Mouse (Mus musculus): ENCODE measurements around the gene Tenm2.

The Tenm2 gene

DNA sequence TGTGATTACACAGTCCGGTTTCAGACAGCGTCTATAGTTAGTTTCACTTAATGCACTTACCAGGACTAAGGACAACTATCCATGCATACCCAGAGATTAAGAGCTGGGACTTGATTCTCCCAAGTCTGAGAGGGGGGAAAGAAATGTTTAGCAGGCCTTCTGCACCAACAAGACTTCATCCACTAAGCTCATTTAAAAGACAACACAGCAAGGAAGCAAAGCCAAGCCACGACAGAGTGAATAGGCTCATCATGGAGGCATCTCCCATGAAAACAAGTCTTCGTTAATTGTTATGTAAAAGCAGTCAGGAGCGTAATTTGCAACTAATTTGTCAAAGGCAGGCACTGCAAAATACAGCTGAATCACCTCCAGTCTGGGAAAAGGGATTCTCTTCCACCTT, 682.5 kb downstream of the Tenm2 start:
- DNase-seq = no peak

DNA sequence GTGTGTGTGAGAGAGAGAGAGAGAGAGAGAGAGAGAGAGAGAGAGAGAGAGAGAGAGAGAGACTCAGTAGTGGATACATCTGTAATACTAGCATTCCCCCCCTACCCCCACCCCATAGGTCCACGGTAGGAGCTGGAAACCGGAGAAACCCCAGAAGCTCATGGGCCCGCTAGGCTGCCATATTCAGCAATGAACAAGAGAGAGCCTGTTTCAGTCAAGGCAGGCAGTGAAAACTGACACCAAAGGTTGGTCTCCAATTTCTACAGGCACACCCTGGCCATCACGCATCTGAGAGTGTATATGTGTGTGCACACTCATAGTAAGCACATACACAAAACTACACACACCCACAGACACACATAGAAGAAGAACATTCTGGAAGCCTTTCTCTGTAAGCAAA, 685.1 kb downstream of the Tenm2 start:
- no peak for DNase-seq

DNA sequence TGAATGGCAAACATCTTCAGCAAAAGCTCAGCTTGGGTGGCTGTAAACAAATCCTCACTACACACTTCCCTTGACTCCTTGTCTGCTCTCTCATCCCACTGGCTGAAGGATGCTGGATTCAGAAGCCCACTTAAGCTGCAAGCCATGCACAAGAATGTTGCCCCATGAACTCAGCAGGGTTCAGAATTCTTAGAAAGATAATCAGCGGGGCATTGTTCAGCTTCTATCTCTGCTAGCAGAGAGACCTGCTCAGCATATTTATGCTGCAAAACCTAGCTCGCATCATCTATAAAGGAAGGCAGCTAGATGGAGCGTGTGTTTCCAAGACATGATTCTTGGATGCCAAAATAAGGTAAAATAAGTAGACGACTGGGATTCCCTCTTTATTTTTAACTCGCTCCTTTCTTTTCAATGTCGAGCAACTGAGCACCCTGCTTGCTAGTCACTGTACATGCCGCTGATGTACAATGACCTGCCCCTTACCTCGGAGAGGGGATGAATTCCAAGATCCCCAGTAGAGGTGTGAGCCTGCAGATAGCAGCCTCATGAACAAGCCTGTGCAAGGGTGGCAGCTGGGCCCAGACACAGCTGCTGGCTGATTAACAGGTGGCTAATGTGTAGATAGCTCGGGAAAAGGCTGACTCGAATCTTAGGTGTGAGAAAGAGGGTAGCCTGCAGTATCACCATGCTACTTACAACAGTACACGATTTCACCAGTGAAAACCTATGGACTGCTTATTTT, 686.2 kb downstream of the Tenm2 start:
- no peak for DNase-seq

GRCm38 (mm10) chr11:36548139-36548538, 687.6 kb downstream of the Tenm2 start:
- DNase-seq = no peak

DNA sequence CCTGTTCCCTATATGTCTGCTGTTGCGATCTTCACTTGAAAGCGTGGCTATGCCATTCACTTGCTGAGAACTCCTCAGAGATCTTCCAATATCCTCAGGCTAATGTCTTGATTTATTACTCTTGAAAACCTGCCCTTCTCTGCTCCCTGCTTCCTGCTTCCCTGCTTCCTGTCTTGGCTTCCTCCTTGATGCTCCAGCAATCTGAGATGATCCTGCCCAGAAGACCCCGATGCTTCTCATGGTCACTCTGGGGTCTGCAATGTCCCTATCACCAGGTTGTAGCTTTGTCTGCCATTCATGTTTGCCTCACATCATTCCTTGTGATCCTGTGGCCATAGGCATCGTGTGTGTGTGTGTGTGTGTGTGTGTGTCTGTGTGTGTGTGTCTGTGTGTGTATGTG, 697.6 kb downstream of the Tenm2 start:
- DNase-seq = no peak

GRCm38 (mm10) chr11:36537573-36538133, 698.1 kb downstream of the Tenm2 start:
- no peak for DNase-seq

DNA sequence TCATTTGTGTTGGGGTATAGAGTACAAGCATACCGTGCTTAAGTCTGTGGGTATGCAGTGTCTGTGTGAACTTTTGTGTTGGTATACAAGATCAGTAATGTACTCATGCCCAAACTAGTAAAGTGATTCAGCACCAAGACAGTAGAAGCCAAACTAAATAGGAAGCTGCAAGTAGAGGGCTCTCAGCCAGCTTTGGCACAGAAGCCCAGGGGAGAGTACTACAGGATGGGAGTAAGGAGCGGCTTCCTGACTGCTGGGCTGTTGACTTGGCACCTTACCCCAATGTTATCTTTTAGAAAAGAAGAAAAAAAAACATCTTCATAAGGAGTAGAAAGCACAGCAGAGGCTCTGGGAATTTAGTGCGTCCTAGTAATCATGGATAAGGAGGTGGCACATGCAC, 700.2 kb downstream of the Tenm2 start:
- DNase-seq = no peak

GRCm38 (mm10) chr11:36531614-36532013, 704.1 kb downstream of the Tenm2 start:
- DNase-seq = no peak

GRCm38 (mm10) chr11:36527509-36527908, 708.3 kb downstream of the Tenm2 start:
- no peak for DNase-seq

GRCm38 (mm10) chr11:36526381-36526780, 709.4 kb downstream of the Tenm2 start:
- peak in 1 of 2 experiments; percentile 25 for DNase-seq

DNA sequence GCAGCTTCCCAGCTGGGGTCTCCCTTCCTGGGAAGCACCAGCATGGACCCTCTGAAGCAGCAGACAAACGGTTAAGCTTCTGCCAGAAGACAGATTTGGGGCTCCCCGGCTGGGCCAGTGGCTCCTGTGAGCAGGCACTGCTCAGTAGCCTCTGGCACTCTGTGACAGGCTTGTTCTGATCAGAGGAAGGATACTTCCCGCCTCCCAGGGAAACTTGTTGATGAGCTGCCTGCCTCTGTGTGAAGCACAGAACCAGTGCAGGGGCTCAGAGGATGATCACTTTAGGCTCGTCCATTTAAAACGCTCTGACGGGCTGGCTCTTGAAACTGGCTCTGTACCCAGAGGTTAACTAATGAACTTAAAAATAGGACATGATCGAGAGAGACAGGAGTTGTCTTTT, 723.3 kb downstream of the Tenm2 start:
- no peak for DNase-seq

GRCm38 (mm10) chr11:36508312-36508711, 727.5 kb downstream of the Tenm2 start:
- DNase-seq = no peak

GRCm38 (mm10) chr11:36494898-36495548, 740.7 kb downstream of the Tenm2 start:
- no peak for DNase-seq

DNA sequence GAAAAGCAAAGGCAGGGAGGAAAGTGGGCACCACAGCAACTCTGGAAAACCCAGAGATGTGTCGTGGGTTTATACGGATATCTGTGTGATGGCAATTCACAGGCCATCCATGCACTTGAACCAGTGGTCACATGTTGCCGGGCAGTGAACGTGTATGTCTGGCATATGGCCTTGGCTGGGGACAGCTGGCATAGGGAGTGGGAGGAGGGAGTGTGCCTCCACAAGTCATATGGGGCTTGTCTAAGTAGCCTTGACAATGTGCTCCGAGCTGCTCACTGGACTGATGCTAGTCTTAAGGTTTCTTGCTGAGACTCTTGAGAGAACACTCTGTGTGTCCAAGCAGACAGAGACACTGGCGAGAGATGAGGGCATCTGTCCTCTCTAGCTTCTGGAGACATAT, 743.5 kb downstream of the Tenm2 start:
- no peak for DNase-seq

DNA sequence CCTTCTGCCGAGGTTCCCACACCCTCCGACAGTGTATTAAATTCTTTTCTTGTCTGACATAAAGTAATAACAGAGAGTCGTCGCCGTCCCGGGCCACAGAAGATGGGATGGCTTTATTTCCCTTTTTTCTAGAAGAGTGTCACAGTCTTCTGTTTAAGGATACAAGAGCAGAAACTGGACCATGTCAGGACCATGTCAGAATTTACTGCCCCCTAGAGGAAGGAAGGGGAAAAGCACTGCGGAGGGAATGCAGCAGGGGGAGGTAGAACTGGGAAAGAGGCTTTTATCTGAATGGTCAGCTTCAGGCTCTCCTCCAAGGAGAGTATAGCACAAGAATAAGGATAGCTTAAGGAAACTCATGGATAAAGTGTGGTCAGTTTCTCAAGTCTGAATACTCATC, 745.7 kb downstream of the Tenm2 start:
- DNase-seq = no peak

DNA sequence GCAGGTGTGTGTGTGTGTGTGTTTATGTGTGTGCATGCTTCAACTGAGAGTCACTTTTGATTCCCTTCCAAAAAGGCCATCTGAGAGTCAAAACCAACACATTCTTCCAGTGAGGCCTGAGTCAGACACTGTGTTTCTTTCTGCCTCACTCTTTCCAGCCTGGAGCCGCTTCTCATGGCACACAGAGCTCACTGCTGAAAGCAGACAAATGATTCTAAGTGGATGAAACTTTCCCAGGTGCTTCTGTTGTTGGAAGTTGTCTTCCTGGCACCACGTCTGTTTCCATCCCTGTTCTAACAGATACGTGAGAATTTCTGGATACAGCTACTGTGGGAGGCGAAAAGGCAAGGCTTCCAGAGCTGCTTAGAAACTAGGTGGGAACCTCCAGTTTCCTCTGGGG, 747.1 kb downstream of the Tenm2 start:
- no peak for DNase-seq

DNA sequence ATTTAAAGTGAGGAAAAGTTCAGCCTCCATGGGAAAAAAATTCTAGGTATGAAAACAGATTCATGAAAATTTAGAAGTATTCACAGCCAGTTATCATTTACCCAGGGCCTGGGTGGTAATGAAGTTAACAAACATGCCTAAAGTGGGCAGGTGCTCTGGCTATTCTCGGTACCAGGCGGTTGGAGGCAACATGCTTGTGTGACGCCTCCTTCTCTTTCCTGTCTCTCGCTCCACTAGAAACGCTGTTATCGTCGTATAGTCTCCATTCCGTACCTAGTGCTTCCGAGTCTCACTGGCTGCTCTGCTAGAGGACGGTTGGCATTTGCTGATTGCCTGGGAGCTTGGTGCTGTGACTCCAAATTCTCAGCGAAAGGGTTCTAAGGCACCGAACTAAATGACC, 749.7 kb downstream of the Tenm2 start:
- DNase-seq = no peak

- DNase-seq = no peak
Measured at GRCm38 (mm10) chr11:36484466-36485069, 751.2 kb downstream of the Tenm2 start.

GRCm38 (mm10) chr11:36482136-36482535, 753.6 kb downstream of the Tenm2 start:
- no peak for DNase-seq

GRCm38 (mm10) chr11:36481524-36481923, 754.2 kb downstream of the Tenm2 start:
- no peak for DNase-seq

GRCm38 (mm10) chr11:36481086-36481485, 754.7 kb downstream of the Tenm2 start:
- DNase-seq = no peak

DNA sequence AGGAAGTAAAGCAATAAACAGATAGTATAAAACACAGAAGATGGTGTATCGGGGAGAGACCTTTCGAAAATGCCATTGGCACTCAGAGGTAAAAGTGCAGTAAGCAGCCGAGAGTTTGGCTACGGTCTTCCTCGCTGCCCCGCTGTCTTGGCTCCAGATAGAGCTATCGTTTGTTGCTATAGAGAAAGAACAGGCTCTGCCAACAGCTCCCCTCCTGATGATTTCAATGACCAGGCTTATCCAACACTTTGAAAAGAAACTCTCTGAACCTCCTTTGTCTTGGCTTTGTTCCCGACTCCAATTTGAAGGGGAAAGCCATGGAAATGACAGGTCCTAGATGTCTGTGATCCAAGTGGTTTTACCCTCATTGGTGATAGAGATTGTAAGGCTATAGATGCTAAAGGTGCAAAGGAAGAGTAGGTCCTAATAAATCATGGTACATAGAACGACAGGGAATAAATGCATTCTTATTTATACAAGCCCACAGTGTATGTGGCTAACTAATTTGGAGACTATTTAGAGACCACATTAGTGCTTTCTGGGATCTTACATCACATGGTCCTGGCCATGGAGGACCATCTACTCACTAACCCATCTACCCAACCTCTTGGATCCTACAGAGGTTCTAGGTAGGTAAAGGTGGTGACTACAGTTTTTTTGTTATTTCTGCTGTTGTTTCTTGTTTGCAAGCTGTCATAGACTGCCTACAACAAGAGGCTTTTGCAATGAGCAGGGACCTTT, 765.8 kb downstream of the Tenm2 start:
- no peak for DNase-seq

DNA sequence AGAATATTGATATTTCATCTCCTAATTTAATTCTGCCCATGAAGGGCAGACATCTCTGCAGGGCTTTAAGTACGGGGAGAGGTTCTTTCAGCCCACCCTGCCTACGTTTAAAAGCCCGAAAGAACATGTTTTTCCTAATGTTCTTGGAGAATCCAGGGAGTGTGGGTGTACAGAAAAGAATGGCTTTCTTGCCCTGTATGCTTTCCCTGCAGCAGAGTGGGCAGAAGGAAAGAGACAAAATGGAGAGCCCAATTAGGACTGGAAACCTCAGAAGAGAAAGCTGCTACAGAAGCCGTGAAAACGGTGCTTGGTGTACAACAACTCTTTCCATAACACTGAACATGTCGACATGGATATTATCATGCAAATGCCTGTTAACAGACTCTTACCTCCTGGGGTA, 777.3 kb downstream of the Tenm2 start:
- no peak for DNase-seq
